Mouse (Mus musculus): ENCODE results near the gene Ehbp1. TPM values are rescaled to one million over a fixed set of nuclear protein-coding genes. Genes with fewer than 3 reads are reported as not detected.
A peak's percentile ranks its signal among the peaks of the same experiment; 100 is the strongest.

The Ehbp1 gene
- polyA plus RNA-seq, 1 experiment from 2014 or later, result 3.9 TPM

GRCm38 (mm10) chr11:21995534-21996324 lies 346.4 kb downstream of the Ehbp1 start:
- no peak overlapping the region for H3K4me2 ChIP-seq (ENCODE audit: low read length)
- H3K27ac ChIP-seq, result no peak overlapping the region
- H3K36me3 ChIP-seq (ENCODE audit: insufficient read depth, low read length), result no peaks in the 10 kb centered on the region
- peaks cover 86% of the 10 kb centered on the region for H3K27me3 ChIP-seq (ENCODE audit: insufficient read depth, low read length)
- no peak for TF ChIP-seq CTCF (IDR thresholded peaks at IDR 0.05; ENCODE audit: low read depth)
- H3K9ac ChIP-seq (ENCODE audit: low read depth, low read length), result no peak overlapping the region
- ATAC-seq (replicated peaks; ENCODE audit: low FRiP score, low read depth) (no peak), DNase-seq (ENCODE audit: low spot score) (no peak)
- no peaks in the 10 kb centered on the region for H3K9me3 ChIP-seq (replicated peaks; ENCODE audit: low read length)
- H3K4me1 ChIP-seq (replicated peaks; ENCODE audit: insufficient read depth, low read length), result peaks cover 11% of the 10 kb centered on the region; the same call in 1 of the 2 replicates
- 3% methylated on average over 27 of the region's 27 CpGs for WGBS
- H3K4me3 ChIP-seq (replicated peaks; ENCODE audit: low read depth, low read length), result peak overlapping the region; percentile 26; the same call in 1 of the 2 replicates

GRCm38 (mm10) chr11:21994377-21995370 lies 347.4 kb downstream of the Ehbp1 start:
- no peak overlapping the region for H3K4me2 ChIP-seq (ENCODE audit: low read length)
- peaks cover 9% of the 10 kb centered on the region; the same call in 1 of the 2 replicates for H3K4me1 ChIP-seq (replicated peaks; ENCODE audit: insufficient read depth, low read length)
- ATAC-seq (replicated peaks; ENCODE audit: low FRiP score, low read depth), result no peak
- peak; percentile 12 for DNase-seq (ENCODE audit: low spot score)
- no peak overlapping the region for H3K4me3 ChIP-seq (replicated peaks; ENCODE audit: low read depth, low read length)
- H3K9ac ChIP-seq (ENCODE audit: low read depth, low read length), result no peak overlapping the region
- 3% methylated on average over 34 of the region's 34 CpGs for WGBS
- H3K27me3 ChIP-seq (ENCODE audit: insufficient read depth, low read length), result peaks cover 81% of the 10 kb centered on the region
- H3K27ac ChIP-seq, result no peak overlapping the region
- no peaks in the 10 kb centered on the region for H3K9me3 ChIP-seq (replicated peaks; ENCODE audit: low read length)
- TF ChIP-seq CTCF (IDR thresholded peaks at IDR 0.05; ENCODE audit: low read depth), result no peak
- H3K36me3 ChIP-seq (ENCODE audit: insufficient read depth, low read length), result no peaks in the 10 kb centered on the region

DNA sequence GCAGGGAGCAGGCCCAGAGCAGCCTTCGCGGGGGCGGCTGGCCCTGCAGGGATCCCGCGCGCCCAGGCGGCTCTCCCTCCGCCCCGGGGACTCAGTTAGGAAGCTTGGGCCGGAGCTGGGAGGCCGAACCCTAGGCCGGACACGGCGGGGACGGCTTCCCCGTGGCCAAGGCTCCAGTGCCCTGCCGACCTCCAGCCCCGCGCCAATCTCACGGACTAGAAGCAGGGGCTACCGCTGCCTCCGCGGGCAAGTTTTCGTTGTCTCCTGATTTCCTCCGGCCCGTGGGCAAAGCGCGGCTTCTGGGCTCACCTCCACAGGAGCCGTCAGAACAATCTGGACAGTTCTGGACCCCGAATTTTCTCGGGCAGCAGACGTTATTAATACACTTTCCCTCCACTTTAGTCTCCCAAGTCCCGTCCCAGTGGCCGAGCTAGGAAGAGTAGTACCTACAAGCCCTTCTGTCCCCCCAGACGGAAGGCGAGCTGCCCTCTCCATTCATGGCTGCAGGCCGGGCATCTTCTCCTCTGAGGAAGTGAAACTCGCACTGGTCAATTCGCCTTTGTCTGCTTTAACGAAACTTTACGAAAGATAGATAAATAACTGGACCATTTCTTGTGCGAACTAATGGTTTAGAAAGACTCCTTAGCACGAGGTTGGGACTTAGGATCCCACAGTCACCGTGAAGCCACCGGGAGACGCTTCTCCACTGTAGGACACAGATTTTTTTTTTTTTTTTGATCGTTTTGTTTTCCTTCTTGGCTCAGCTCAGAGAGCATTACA lies 348.3 kb downstream of the Ehbp1 start:
- 0 out of 2 replicates have a peak overlapping the region, but pooled peaks have one; percentile 17 for H3K4me2 ChIP-seq (ENCODE audit: low read length)
- DNase-seq (ENCODE audit: low spot score), result peak; percentile 32

DNA sequence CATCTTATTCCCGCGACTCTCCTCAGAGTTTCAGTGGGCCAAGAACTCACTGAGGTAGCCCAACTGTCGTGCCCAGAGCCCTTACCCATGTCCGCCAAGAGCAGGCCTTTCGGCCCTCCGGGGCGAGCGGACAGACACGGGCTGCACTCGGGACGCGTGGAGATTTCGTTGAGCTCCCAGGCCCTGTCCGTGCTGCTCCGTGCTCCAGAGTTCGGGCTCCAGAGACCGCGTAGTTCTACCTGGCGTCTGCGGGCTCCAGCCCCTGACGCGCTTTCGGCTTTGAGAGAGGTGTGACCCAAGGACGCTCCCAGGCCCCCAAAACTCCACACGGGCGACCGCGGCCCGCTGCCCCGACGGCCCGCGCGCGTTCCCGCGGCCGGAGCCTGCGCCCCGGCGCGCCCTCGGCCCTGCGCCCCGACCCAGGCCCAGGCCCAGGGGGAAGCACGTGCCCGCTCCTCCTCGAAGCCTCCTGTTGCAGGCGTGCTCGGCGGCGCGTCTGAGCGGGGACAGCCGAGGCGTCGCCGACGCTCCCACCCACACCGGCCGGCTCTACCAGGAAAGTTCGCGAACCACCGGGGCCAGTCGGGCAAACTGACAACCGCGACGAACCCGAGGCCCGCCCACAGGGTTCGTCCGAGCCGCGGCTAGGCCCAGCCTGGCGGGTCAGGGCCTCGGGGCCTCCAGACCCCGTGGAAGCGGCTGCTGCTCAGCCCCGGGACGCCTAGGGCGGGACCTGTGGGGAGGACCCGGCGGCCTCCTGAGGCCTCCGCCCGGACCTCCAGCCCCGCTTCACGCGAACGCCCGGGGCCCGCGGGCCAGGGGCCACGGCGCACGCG lies 349.1 kb downstream of the Ehbp1 start:
- Histone ChIP-seq H3K4me2 (ENCODE audit: low read length) (0 out of 2 replicates have a peak overlapping the region, but pooled peaks have one; percentile 17), H3K36me3 (ENCODE audit: insufficient read depth, low read length) (no peaks in the 10 kb centered on the region), H3K4me3 (replicated peaks; ENCODE audit: low read depth, low read length) (no peak overlapping the region), H3K9me3 (replicated peaks; ENCODE audit: low read length) (no peaks in the 10 kb centered on the region), H3K27ac (no peak overlapping the region), H3K27me3 (ENCODE audit: insufficient read depth, low read length) (peaks cover 80% of the 10 kb centered on the region), H3K9ac (ENCODE audit: low read depth, low read length) (no peak overlapping the region), H3K4me1 (replicated peaks; ENCODE audit: insufficient read depth, low read length) (peaks cover 9% of the 10 kb centered on the region; the same call in 1 of the 2 replicates)
- WGBS, result 2% methylated on average over 94 of the region's 96 CpGs
- no peak for TF ChIP-seq CTCF (IDR thresholded peaks at IDR 0.05; ENCODE audit: low read depth)
- peak; percentile 22 for DNase-seq (ENCODE audit: low spot score)
- peak; percentile 62; the same call in 1 of the 2 replicates for ATAC-seq (replicated peaks; ENCODE audit: low FRiP score, low read depth)

More for the DNA sequence above, 348.3 kb downstream of the Ehbp1 start:
- Histone ChIP-seq H3K27ac (no peak overlapping the region), H3K4me3 (replicated peaks; ENCODE audit: low read depth, low read length) (no peak overlapping the region), H3K27me3 (ENCODE audit: insufficient read depth, low read length) (peaks cover 80% of the 10 kb centered on the region), H3K4me1 (replicated peaks; ENCODE audit: insufficient read depth, low read length) (peaks cover 9% of the 10 kb centered on the region; the same call in 1 of the 2 replicates), H3K9me3 (replicated peaks; ENCODE audit: low read length) (no peaks in the 10 kb centered on the region), H3K9ac (ENCODE audit: low read depth, low read length) (no peak overlapping the region), H3K36me3 (ENCODE audit: insufficient read depth, low read length) (no peaks in the 10 kb centered on the region)
- no peak for TF ChIP-seq CTCF (IDR thresholded peaks at IDR 0.05; ENCODE audit: low read depth)
- WGBS, result 2% methylated on average over 46 of the region's 47 CpGs
- ATAC-seq (replicated peaks; ENCODE audit: low FRiP score, low read depth), result 0 out of 2 replicates have a peak, but pooled peaks have one; percentile 16

DNA sequence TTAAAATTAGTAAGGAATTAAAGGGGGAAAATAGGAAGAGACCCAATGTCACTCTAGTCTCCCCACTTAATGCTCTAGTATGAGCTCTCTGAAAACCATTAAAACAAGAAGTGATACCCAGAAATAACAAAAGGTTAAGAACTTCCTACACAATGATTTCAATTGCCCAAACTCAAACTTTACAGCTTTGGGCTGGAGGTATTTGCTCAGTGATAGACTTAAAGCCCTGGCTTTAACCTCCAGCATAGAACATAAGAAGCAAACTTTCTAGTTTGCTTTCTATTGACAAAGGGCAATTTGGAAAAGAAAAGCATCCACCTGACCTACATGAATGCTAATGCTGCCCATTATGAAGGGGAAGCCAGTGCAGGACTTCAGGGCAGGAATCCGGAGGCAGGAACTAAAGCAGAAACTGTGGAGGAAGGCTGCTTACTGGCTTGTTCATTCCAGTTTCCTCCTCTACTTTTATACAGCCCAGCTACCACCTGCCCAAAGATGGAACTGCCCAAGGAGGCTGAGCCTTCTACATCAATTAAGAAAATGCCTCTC lies 353.6 kb downstream of the Ehbp1 start:
- H3K4me3 ChIP-seq (replicated peaks; ENCODE audit: low read depth, low read length), result no peak overlapping the region
- H3K27ac ChIP-seq, result no peak overlapping the region
- no peak for TF ChIP-seq CTCF (IDR thresholded peaks at IDR 0.05; ENCODE audit: low read depth)
- no peaks in the 10 kb centered on the region for H3K4me1 ChIP-seq (replicated peaks; ENCODE audit: insufficient read depth, low read length)
- no peaks in the 10 kb centered on the region for H3K36me3 ChIP-seq (ENCODE audit: insufficient read depth, low read length)
- no peak overlapping the region for H3K9ac ChIP-seq (ENCODE audit: low read depth, low read length)
- DNase-seq (ENCODE audit: low spot score) (no peak), ATAC-seq (replicated peaks; ENCODE audit: low FRiP score, low read depth) (no peak)
- H3K27me3 ChIP-seq (ENCODE audit: insufficient read depth, low read length), result peaks cover 54% of the 10 kb centered on the region
- no peaks in the 10 kb centered on the region for H3K9me3 ChIP-seq (replicated peaks; ENCODE audit: low read length)
- no peak overlapping the region for H3K4me2 ChIP-seq (ENCODE audit: low read length)
- WGBS, result 77% methylated on average over 1 of the region's 1 CpGs

Measured in kidney, postnatal 0 days (tissue).